Mouse (Mus musculus): Measurements from ENCODE around the gene Cacna2d3. TPM values are rescaled to one million over a fixed set of nuclear protein-coding genes. Genes with fewer than 3 reads are reported as not detected.

Cacna2d3 gene
- total and polyA plus RNA-seq, 3 experiments = not detected

DNA sequence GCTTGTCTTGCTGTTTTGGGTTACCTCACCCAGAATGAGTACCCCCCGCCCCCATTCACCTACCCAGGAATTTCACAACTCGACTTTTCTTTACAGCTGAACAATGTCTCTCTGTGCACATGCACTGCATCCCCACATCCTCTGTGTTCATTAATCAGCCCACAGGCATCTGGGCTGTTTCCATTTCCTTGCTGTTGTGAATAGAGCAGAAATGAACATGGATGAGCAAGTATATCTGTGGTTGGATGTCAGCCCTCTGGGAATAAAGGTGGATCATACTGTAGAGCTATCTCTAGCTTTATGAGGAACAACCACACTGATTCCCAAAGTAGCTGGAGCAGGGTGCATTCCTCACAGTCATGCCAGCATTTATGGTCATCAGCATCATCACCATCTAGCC is 139.7 kb downstream of the Cacna2d3 start:
- TF ChIP-seq POLR2AphosphoS2 (IDR thresholded peaks at IDR 0.05; ENCODE audit: low read depth, low read length) (no peak), ZKSCAN1 (IDR thresholded peaks at IDR 0.05; ENCODE audit: borderline replicate concordance, low read depth, low read length) (no peak), MXI1 (IDR thresholded peaks at IDR 0.05; ENCODE audit: low read depth, low read length) (no peak), JUN (IDR thresholded peaks at IDR 0.05; ENCODE audit: insufficient read depth, low read depth, low read length) (no peak), ZMIZ1 (IDR thresholded peaks at IDR 0.05; ENCODE audit: low read depth, low read length) (no peak)
- Histone ChIP-seq H3K9me3 (replicated peaks; ENCODE audit: low read length) (no peaks in the 10 kb centered on the region), H3K4me1 (ENCODE audit: control insufficient read depth in 1 of 2, insufficient read depth in 2 of 2) (no peaks in the 10 kb centered on the region), H3K36me3 (replicated peaks in 1 of 2; ENCODE audit: control insufficient read depth in 1 of 2, insufficient read depth in 1 of 2, low read length in 1 of 2) (no peaks in the 10 kb centered on the region), H3K27me3 (replicated peaks) (peaks cover 34% of the 10 kb centered on the region), H3K79me2 (replicated peaks; ENCODE audit: control insufficient read depth, extremely low read depth, insufficient read depth, poor library complexity, severe bottlenecking) (no peaks in the 10 kb centered on the region), H3K4me2 (ENCODE audit: insufficient read depth, low read depth, poor library complexity, severe bottlenecking) (no peak overlapping the region), H3K4me3 (replicated peaks in 1 of 3; ENCODE audit: low read depth in 2 of 3, low read length in 2 of 3, poor library complexity in 1 of 3) (no peak overlapping the region), H3K9ac (ENCODE audit: insufficient read depth, low read depth) (no peak overlapping the region), H3K27ac (ENCODE audit: insufficient read depth, low read depth) (no peak overlapping the region)
- in situ Hi-C loops (cut with MboI; ENCODE audit: low pct_ligation_motif_present, low pct_unique_long_range_greater_than_20kb, low sequenced_read_pairs) = no loop called here
- dilution Hi-C loops (cut with MboI; ENCODE audit: extremely low pct_ligation_motif_present, extremely low pct_unique_long_range_greater_than_20kb, low sequenced_read_pairs) = no loop called here
- DNase-seq (ENCODE audit: extremely low read depth) = no peak

DNA sequence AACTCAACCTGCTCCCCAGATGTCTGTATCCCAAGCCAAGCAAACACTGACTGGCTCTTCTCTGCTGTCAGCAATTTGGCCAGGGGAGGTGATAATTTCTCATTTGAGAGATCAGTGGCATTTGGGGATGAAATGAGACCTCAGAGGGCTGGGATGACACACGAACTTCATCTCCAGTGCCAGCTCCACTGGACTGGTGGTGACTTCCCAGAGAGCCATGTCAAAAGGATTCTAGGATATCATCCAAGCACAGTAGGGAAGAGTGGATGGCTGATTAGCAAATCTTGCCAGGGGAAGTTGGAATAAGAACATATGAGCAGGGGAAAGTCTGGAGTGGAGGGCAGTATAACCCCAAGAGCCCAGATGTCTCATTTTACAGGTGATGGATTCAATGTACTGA is 143.9 kb downstream of the Cacna2d3 start:
- H3K4me1 ChIP-seq (ENCODE audit: control insufficient read depth in 1 of 2, insufficient read depth in 2 of 2) = no peaks in the 10 kb centered on the region
- H3K4me2 ChIP-seq (ENCODE audit: insufficient read depth, low read depth, poor library complexity, severe bottlenecking) = no peak overlapping the region
- no peaks in the 10 kb centered on the region for H3K36me3 ChIP-seq (replicated peaks in 1 of 2; ENCODE audit: control insufficient read depth in 1 of 2, insufficient read depth in 1 of 2, low read length in 1 of 2)
- DNase-seq (ENCODE audit: extremely low read depth) = no peak
- in situ Hi-C loops (cut with MboI; ENCODE audit: low pct_ligation_motif_present, low pct_unique_long_range_greater_than_20kb, low sequenced_read_pairs) (no loop called here), dilution Hi-C loops (cut with MboI; ENCODE audit: extremely low pct_ligation_motif_present, extremely low pct_unique_long_range_greater_than_20kb, low sequenced_read_pairs) (no loop called here)
- no peak overlapping the region for H3K4me3 ChIP-seq (replicated peaks in 1 of 3; ENCODE audit: low read depth in 2 of 3, low read length in 2 of 3, poor library complexity in 1 of 3)
- TF ChIP-seq NELFE (IDR thresholded peaks at IDR 0.05; ENCODE audit: low read depth, low read length) = no peak
- TF ChIP-seq EP300 (IDR thresholded peaks at IDR 0.05; ENCODE audit: low read length) = no peak
- H3K79me2 ChIP-seq (replicated peaks; ENCODE audit: control insufficient read depth, extremely low read depth, insufficient read depth, poor library complexity, severe bottlenecking) = no peaks in the 10 kb centered on the region
- no peak overlapping the region for H3K27ac ChIP-seq (ENCODE audit: insufficient read depth, low read depth)
- peaks cover 33% of the 10 kb centered on the region for H3K27me3 ChIP-seq (replicated peaks)
- H3K9ac ChIP-seq (ENCODE audit: insufficient read depth, low read depth) = no peak overlapping the region
- no peaks in the 10 kb centered on the region for H3K9me3 ChIP-seq (replicated peaks; ENCODE audit: low read length)

DNA sequence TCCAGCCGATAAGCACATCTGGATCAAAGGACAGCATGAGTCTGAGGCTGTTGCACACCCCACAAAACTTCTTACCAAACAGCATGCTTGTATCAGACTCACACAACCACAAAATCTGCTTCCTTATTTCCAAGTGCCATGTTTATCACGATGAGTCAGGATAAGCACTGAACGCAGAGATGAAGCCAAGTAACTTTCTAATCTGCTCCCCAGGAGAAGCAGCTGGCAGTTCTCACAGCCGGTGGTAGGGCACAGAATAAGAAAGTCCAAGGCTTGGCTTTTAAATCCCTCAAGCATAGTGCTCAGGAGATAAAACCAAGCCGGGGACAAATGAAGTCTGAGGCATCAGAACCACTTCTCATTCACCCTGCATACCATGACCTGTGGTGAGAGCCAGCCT is 146.1 kb downstream of the Cacna2d3 start:
- Histone ChIP-seq H3K4me2 (ENCODE audit: insufficient read depth, low read depth, poor library complexity, severe bottlenecking) (no peak overlapping the region), H3K4me1 (ENCODE audit: control insufficient read depth in 1 of 2, insufficient read depth in 2 of 2) (no peaks in the 10 kb centered on the region), H3K36me3 (replicated peaks in 1 of 2; ENCODE audit: control insufficient read depth in 1 of 2, insufficient read depth in 1 of 2, low read length in 1 of 2) (no peaks in the 10 kb centered on the region), H3K4me3 (replicated peaks in 1 of 3; ENCODE audit: low read depth in 2 of 3, low read length in 2 of 3, poor library complexity in 1 of 3) (no peak overlapping the region), H3K27me3 (replicated peaks) (peaks cover 24% of the 10 kb centered on the region), H3K9me3 (replicated peaks; ENCODE audit: low read length) (no peaks in the 10 kb centered on the region), H3K27ac (ENCODE audit: insufficient read depth, low read depth) (no peak overlapping the region), H3K9ac (ENCODE audit: insufficient read depth, low read depth) (no peak overlapping the region), H3K79me2 (replicated peaks; ENCODE audit: control insufficient read depth, extremely low read depth, insufficient read depth, poor library complexity, severe bottlenecking) (no peaks in the 10 kb centered on the region)
- TF ChIP-seq POLR2A (IDR thresholded peaks at IDR 0.05; ENCODE audit: low read depth, low read length) = no peak
- TF ChIP-seq MAZ (IDR thresholded peaks at IDR 0.05; ENCODE audit: low read depth, low read length) = no peak
- no peak for TF ChIP-seq RCOR1 (conservative IDR thresholded peaks at IDR 0.05; ENCODE audit: low read depth, low read length)
- TF ChIP-seq ZC3H11A (IDR thresholded peaks at IDR 0.05; ENCODE audit: low read depth, low read length) = no peak
- no peak for TF ChIP-seq USF1 (IDR thresholded peaks at IDR 0.05; ENCODE audit: low read depth, low read length)
- TF ChIP-seq USF2 (conservative IDR thresholded peaks at IDR 0.05; ENCODE audit: low read depth, low read length) = no peak
- TF ChIP-seq ETS1 (conservative IDR thresholded peaks at IDR 0.05; ENCODE audit: low read depth, low read length) = no peak
- no peak for TF ChIP-seq ZNF384 (IDR thresholded peaks at IDR 0.05; ENCODE audit: low read depth, low read length)
- TF ChIP-seq JUND (conservative IDR thresholded peaks at IDR 0.05; ENCODE audit: low read depth, low read length) = no peak
- TF ChIP-seq TBP (conservative IDR thresholded peaks at IDR 0.05; ENCODE audit: low read depth, low read length) = no peak
- TF ChIP-seq NRF1 (IDR thresholded peaks at IDR 0.05; ENCODE audit: low read depth, low read length) = no peak
- TF ChIP-seq MYC (IDR thresholded peaks at IDR 0.05; ENCODE audit: low read depth, low read length) = no peak
- no peak for TF ChIP-seq MAX (IDR thresholded peaks at IDR 0.05; ENCODE audit: low read length)
- dilution Hi-C loops (cut with MboI; ENCODE audit: extremely low pct_ligation_motif_present, extremely low pct_unique_long_range_greater_than_20kb, low sequenced_read_pairs) = no loop called here
- in situ Hi-C loops (cut with MboI; ENCODE audit: low pct_ligation_motif_present, low pct_unique_long_range_greater_than_20kb, low sequenced_read_pairs) = no loop called here
- DNase-seq (ENCODE audit: extremely low read depth) = no peak

All from CH12.LX (cell line).